Mouse (Mus musculus) heart, embryonic 15.5 days (tissue): ENCODE measurements around the gene Zfp622. TPM values are rescaled to one million over a fixed set of nuclear protein-coding genes. Genes with fewer than 3 reads are reported as not detected.
"Not testable (repeated sequence)": the region's sequence is repeated elsewhere in the genome, so short reads cannot be mapped to it uniquely, and the experiment has no call there.

Experiments
- ATAC-seq: fragments of 200-750 bp; cut with Nextera tagmentation; replicated peaks from 2 replicates; pipeline ENCODE4 v1.8.0; 2017; ENCODE audit warnings: low read depth, moderate TSS enrichment; ENCODE audit not compliant: insufficient number of reproducible peaks, insufficient read depth, low FRiP score
- H3K27ac ChIP-seq: fragments of 300-500 bp; sonication (generic); 2 replicates; pipeline ENCODE4 v1.5.1; 2015; ENCODE audit warnings: mild to moderate bottlenecking, inconsistent platforms
- H3K27me3 ChIP-seq: fragments of 300-500 bp; sonication (generic); 2 replicates; pipeline ENCODE4 v1.6.1; 2015; ENCODE audit warnings: inconsistent platforms
- H3K36me3 ChIP-seq: fragments of 300-500 bp; sonication (generic); 2 replicates; pipeline ENCODE4 v1.6.1; 2015; ENCODE audit warnings: mild to moderate bottlenecking, inconsistent platforms
- H3K4me1 ChIP-seq: fragments of 300-500 bp; sonication (generic); replicated peaks from 2 replicates; pipeline ENCODE4 v1.6.1; 2015; ENCODE audit warnings: inconsistent platforms
- H3K4me2 ChIP-seq: fragments of 300-500 bp; sonication (generic); 2 replicates; pipeline ENCODE4 v1.6.1; 2015; ENCODE audit warnings: inconsistent platforms, mild to moderate bottlenecking, moderate library complexity
- H3K4me3 ChIP-seq: fragments of 300-500 bp; sonication (generic); 2 replicates; pipeline ENCODE4 v1.5.1; 2015; ENCODE audit warnings: mild to moderate bottlenecking, inconsistent platforms
- H3K9ac ChIP-seq: fragments of 300-500 bp; sonication (generic); 2 replicates; pipeline ENCODE4 v1.6.1; 2015; ENCODE audit warnings: mild to moderate bottlenecking, inconsistent platforms
- H3K9me3 ChIP-seq: fragments of 300-500 bp; sonication (generic); replicated peaks from 2 replicates; pipeline ENCODE4 v1.6.1; 2016; ENCODE audit warnings: inconsistent platforms
- WGBS: fragments of 180-500 bp; shearing (Covaris S2); methylation state at CpG from one replicate; pipeline ENCODE4 v1.1.7; 2015; ENCODE audit warnings: mixed read lengths; 5-methylcytosine and 5-hydroxymethylcytosine counted together
- polyA plus RNA-seq: library from polyadenylated mRNA; unstranded; fragments of >200 nt; fragmentation: Nextera tagmentation; extraction: Ambion mirVana; gene quantifications from 2 replicates; pipeline ENCODE4 v1.2.1, GENCODE M21; 2015

The Zfp622 gene
- polyA plus RNA-seq, 1 experiment from 2014 or later, result 16.4 TPM

GRCm38 (mm10) chr15:25972758-25973157, 11.4 kb upstream of the Zfp622 start:
- Histone ChIP-seq H3K36me3 (peaks cover 16% of the 10 kb centered on the region), H3K4me3 (no peak overlapping the region), H3K4me1 (peaks cover 5% of the 10 kb centered on the region; the same call in 1 of the 2 replicates), H3K9me3 (no peaks in the 10 kb centered on the region), H3K4me2 (no peak overlapping the region), H3K9ac (no peak overlapping the region), H3K27me3 (no peaks in the 10 kb centered on the region), H3K27ac (no peak overlapping the region)
- no peak for ATAC-seq
- 80% methylated on average over 5 of the region's 5 CpGs for WGBS

GRCm38 (mm10) chr15:25974352-25974751, 9.8 kb upstream of the Zfp622 start:
- Histone ChIP-seq H3K4me3 (no peak overlapping the region), H3K9ac (no peak overlapping the region)
- 88% methylated on average over 4 of the region's 4 CpGs for WGBS

GRCm38 (mm10) chr15:25975810-25976209, 8.4 kb upstream of the Zfp622 start:
- Histone ChIP-seq H3K4me2 (no peak overlapping the region), H3K36me3 (peaks cover 13% of the 10 kb centered on the region)

More at GRCm38 (mm10) chr15:25974352-25974751, 9.8 kb upstream of the Zfp622 start:
- Histone ChIP-seq H3K4me1 (peaks cover 5% of the 10 kb centered on the region; the same call in 1 of the 2 replicates), H3K27ac (no peak overlapping the region), H3K4me2 (no peak overlapping the region), H3K36me3 (peaks cover 16% of the 10 kb centered on the region), H3K27me3 (no peaks in the 10 kb centered on the region), H3K9me3 (no peaks in the 10 kb centered on the region)
- no peak for ATAC-seq

GRCm38 (mm10) chr15:25983614-25984013, 552 bp upstream of the Zfp622 start:
- Histone ChIP-seq H3K27ac (peak overlapping the region; percentile 88), H3K4me3 (peak overlapping the region; percentile 98), H3K9ac (peak overlapping the region; percentile 69), H3K4me2 (peak overlapping the region; percentile 85), H3K36me3 (peaks cover 14% of the 10 kb centered on the region; the same call in 1 of the 2 replicates), H3K4me1 (peaks cover 14% of the 10 kb centered on the region)
- not testable (repeated sequence) for ATAC-seq, H3K9me3 ChIP-seq, H3K27me3 ChIP-seq
- 19% methylated on average over 6 of the region's 6 CpGs for WGBS

More at GRCm38 (mm10) chr15:25975810-25976209, 8.4 kb upstream of the Zfp622 start:
- Histone ChIP-seq H3K9ac (no peak overlapping the region), H3K9me3 (no peaks in the 10 kb centered on the region), H3K4me3 (no peak overlapping the region), H3K27ac (no peak overlapping the region), H3K27me3 (no peaks in the 10 kb centered on the region), H3K4me1 (peaks cover 5% of the 10 kb centered on the region; the same call in 1 of the 2 replicates)
- WGBS, result 48% methylated on average over 6 of the region's 6 CpGs
- ATAC-seq, result no peak; the same call in 1 of the 2 replicates

GRCm38 (mm10) chr15:25984734-25985492, 747 bp downstream of the Zfp622 start:
- peaks cover 14% of the 10 kb centered on the region for H3K4me1 ChIP-seq
- H3K4me2 ChIP-seq, result peak overlapping the region; percentile 85
- peak overlapping the region; percentile 88 for H3K27ac ChIP-seq
- no peaks in the 10 kb centered on the region for H3K27me3 ChIP-seq
- peak overlapping the region; percentile 89 for H3K9ac ChIP-seq
- peak overlapping the region; percentile 98 for H3K4me3 ChIP-seq
- no peaks in the 10 kb centered on the region for H3K9me3 ChIP-seq
- ATAC-seq, result peak; percentile 20; the same call in 1 of the 2 replicates
- H3K36me3 ChIP-seq, result peaks cover 23% of the 10 kb centered on the region
- WGBS, result under 1% methylated on average over 71 of the region's 71 CpGs

GRCm38 (mm10) chr15:25992992-25993727, 9.0 kb downstream of the Zfp622 start:
- WGBS, result 59% methylated on average over 8 of the region's 8 CpGs
- Histone ChIP-seq H3K4me2 (no peak overlapping the region), H3K9ac (no peak overlapping the region), H3K36me3 (peaks cover 57% of the 10 kb centered on the region), H3K27me3 (no peaks in the 10 kb centered on the region), H3K4me3 (no peak overlapping the region), H3K9me3 (no peaks in the 10 kb centered on the region), H3K27ac (no peak overlapping the region), H3K4me1 (no peaks in the 10 kb centered on the region)
- ATAC-seq, result no peak

- peaks cover 46% of the 10 kb centered on the region for H3K36me3 ChIP-seq
- no peak overlapping the region for H3K4me3 ChIP-seq
- H3K4me2 ChIP-seq, result no peak overlapping the region
- WGBS, result 49% methylated on average over 2 of the region's 2 CpGs
- H3K4me1 ChIP-seq, result no peaks in the 10 kb centered on the region
- no peaks in the 10 kb centered on the region for H3K9me3 ChIP-seq
- ATAC-seq, result no peak
- no peak overlapping the region for H3K27ac ChIP-seq
- no peak overlapping the region for H3K9ac ChIP-seq
- no peaks in the 10 kb centered on the region for H3K27me3 ChIP-seq
Measured at GRCm38 (mm10) chr15:25995521-25995920, 11.4 kb downstream of the Zfp622 start.

- not testable (repeated sequence) for H3K4me1 ChIP-seq, H3K27ac ChIP-seq
- 81% methylated on average over 5 of the region's 5 CpGs for WGBS
Measured at GRCm38 (mm10) chr15:25999545-25999944, 15.4 kb downstream of the Zfp622 start.

GRCm38 (mm10) chr15:26008621-26009020, 24.5 kb downstream of the Zfp622 start:
- H3K27me3 ChIP-seq, result no peaks in the 10 kb centered on the region
- no peak overlapping the region for H3K4me3 ChIP-seq
- no peak for ATAC-seq
- 66% methylated on average over 3 of the region's 3 CpGs for WGBS
- H3K4me2 ChIP-seq, result no peak overlapping the region
- no peaks in the 10 kb centered on the region for H3K36me3 ChIP-seq
- no peak overlapping the region for H3K27ac ChIP-seq
- H3K9me3 ChIP-seq, result no peaks in the 10 kb centered on the region
- no peak overlapping the region for H3K9ac ChIP-seq
- peaks cover 6% of the 10 kb centered on the region; the same call in 1 of the 2 replicates for H3K4me1 ChIP-seq

More at GRCm38 (mm10) chr15:25999545-25999944, 15.4 kb downstream of the Zfp622 start:
- H3K36me3 ChIP-seq, result peaks cover 25% of the 10 kb centered on the region; the same call in 1 of the 2 replicates
- H3K9ac ChIP-seq, H3K9me3 ChIP-seq, H3K4me2 ChIP-seq, ATAC-seq, H3K27me3 ChIP-seq, H3K4me3 ChIP-seq: not testable (repeated sequence)

- WGBS, result 71% methylated on average over 4 of the region's 4 CpGs
- Histone ChIP-seq H3K4me2 (no peak overlapping the region), H3K27ac (no peak overlapping the region), H3K27me3 (no peaks in the 10 kb centered on the region), H3K9ac (no peak overlapping the region), H3K36me3 (no peaks in the 10 kb centered on the region), H3K4me3 (no peak overlapping the region), H3K4me1 (peaks cover 6% of the 10 kb centered on the region; the same call in 1 of the 2 replicates), H3K9me3 (no peaks in the 10 kb centered on the region)
- ATAC-seq, result no peak
Measured at GRCm38 (mm10) chr15:26012891-26013290, 28.7 kb downstream of the Zfp622 start.

- Histone ChIP-seq H3K4me3 (no peak overlapping the region), H3K27ac (no peak overlapping the region), H3K9me3 (no peaks in the 10 kb centered on the region), H3K9ac (no peak overlapping the region), H3K27me3 (no peaks in the 10 kb centered on the region), H3K4me1 (peaks cover 6% of the 10 kb centered on the region; the same call in 1 of the 2 replicates), H3K4me2 (no peak overlapping the region), H3K36me3 (no peaks in the 10 kb centered on the region)
- 50% methylated on average over 14 of the region's 14 CpGs for WGBS
- no peak for ATAC-seq
Measured at GRCm38 (mm10) chr15:26015979-26016665, 32.0 kb downstream of the Zfp622 start.
